Mouse (Mus musculus) left cerebral cortex, adult 18-20 months (tissue): ENCODE results near the gene Gpr3. TPM values are rescaled to one million over a fixed set of nuclear protein-coding genes. Genes with fewer than 3 reads are reported as not detected.
A peak's percentile ranks its signal among the peaks of the same experiment; 100 is the strongest.

Source experiments
- DNase-seq, 2 experiments: peaks; one replicate each; pipeline ENCODE4 v3.0.0; 2021 to 2022; ENCODE audit warnings: low spot score in 2 of 2, mixed read lengths in 1 of 2
- long read RNA-seq, 2 experiments: library from polyadenylated mRNA; stranded (forward); transcript quantifications; one replicate each; pipeline ENCODE4 v2.0.0; 2021
- total RNA-seq, 2 experiments: library from RNA; stranded (reverse); gene quantifications; 2 replicates each; pipeline ENCODE4 v1.2.3; 2021

Gene Gpr3
- total RNA-seq = 10 to 100 TPM; 14.8 to 16.7 TPM
- long read RNA-seq, experiment 1, transcript Gpr3-201 (2 exons, 1,116 nt) = major isoform, 11 of 13 reads
- long read RNA-seq, experiment 1, partial matches to known transcripts = 0 of 13 reads
- long read RNA-seq, experiment 1, other reads (novel, unspliced or antisense) = 1 of 13 reads
- long read RNA-seq, experiment 2, transcript Gpr3-201 (2 exons, 1,116 nt) = major isoform, 6 of 11 reads
- long read RNA-seq, experiment 2, partial matches to known transcripts = 0 of 11 reads
- long read RNA-seq, experiment 2, other reads (novel, unspliced or antisense) = 1 of 11 reads

DNA sequence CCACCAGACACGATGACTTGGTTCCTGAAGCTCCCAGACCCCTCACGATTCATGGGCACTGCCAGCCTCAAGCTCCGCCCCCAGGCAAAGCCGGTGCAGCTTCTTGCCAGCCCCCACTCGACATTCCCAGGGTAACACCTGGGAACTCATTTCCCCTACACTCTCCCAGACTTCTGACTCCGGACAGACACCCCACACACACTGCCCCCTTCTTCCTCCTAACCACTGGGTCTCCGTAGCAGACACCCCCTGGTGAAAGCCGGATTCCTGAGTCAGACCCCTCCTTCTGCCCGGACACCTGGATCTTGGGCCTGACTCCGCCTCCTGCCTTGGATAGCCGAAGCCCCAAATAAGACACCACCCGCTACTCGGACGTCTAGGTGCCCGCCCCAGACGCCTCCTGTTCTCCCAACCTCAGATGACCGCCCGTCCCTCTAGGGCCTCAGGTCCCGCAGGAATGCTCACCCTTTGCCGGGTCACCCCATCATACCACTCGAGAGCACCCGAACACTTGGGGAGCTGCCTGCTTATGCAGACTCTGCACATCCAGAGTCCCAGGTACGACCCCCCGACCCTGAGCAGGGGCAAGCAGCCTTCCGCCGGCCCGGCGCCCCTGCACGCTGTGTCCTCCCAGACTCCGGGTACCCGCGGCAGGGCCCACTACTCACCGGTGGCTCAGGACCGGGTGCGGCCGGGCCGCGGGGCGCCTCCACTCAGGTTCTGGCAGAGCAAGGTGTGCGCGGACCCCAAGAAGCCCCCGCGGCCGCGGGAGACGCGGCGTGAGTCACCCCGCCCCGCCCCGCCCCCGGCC is at the start of gene Gpr3, which contains the start of gene Cd164l2:
TSS of gene Gpr3 (minus strand) at position 786 of the 811 bp plus-strand sequence.
TSS of gene Cd164l2 (plus strand) at position 381 of the 811 bp plus-strand sequence.
- peak in 1 of 2 experiments; percentile 30 for DNase-seq

DNA sequence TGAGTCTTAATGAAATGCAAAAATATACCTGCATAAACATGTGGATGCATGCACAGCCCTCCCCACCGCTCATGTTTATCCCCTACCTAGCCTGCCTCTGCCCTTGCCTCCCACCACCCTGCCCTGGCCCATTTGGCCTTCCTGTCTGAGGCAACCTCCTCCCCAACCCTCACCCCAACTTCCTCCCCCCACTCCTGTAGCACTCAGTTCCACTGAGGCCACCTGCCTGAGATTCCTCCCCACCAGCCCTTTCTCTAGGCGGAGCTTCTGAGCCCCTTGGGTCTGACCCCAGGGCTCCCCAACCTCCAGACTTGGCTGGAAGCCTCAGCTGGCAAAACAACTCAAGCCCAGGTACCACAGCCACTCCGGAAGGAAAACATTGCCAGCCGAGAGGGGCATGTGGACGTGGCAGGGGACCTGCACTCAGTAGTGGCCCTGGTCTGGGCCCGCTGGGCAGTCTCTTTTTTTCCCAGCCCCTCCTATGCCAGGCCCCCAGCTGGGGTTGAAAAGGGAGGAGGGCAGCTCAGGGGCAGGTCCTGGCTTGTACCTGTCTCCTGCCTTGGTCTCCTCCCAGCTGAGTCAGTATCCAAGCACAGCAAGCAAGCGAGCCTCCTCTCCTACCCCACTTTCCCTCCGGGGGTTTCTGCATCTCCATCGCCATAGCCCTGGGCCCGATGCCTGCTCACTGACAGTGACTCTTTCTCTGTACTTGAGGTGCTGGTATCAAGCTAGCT is 49.5 kb upstream of the Gpr3 start:
- no peak for DNase-seq

DNA sequence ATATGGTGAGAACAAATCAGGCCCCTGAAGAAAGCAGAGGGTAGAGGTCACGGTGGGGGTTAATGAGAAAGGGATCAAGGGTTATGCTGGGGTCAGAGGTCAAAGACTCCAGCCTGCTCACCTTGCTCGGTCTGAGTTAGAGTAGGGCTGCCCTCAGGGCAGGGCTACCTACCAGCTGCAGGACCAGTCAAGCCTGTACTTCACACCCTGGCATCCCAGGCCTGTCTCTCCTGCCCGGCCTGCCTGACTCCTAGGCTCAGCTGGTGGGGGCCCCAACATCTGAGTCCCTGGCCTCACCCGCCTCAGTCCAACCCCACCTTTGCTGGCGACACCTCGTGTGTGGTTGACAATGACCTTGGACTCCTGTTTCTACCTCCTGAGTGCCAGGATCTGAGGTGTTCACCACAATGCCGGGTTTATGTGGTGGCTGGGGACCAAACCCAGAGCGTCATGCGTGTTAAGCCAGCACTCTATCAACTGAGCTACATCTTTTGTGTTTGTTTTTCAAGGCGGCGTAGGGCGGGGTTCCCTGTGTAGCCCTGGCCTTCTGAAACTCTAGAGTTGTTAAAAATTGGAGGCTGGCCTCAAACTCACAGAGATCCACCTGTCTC is 45.6 kb upstream of the Gpr3 start:
- DNase-seq = no peak

GRCm38 (mm10) chr4:133257230-133257629 is 44.9 kb upstream of the Gpr3 start:
- DNase-seq = no peak

DNA sequence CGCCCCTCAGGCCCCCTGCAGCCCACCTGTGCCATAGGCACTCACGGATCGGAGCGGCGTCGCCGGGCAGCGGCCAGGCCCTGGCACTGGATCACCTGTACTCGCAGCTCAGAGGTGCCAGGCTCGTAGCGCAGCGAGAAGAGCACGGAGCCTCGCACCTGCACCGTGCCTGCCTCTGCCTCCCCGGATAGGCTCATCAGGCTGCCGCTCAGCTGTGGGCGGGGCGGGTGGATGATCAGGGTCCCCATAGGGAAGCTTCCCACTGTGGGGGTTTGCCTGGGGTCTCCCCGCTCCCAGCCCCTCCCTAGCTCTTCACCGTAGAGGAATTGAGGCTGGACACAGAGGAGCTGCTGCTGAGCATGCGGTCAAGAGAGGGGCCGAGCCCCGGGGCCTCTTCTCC is 44.5 kb upstream of the Gpr3 start:
- DNase-seq = no peak

- DNase-seq = no peak
Measured at GRCm38 (mm10) chr4:133255392-133255791, 43.1 kb upstream of the Gpr3 start.

- no peak for DNase-seq
Measured at GRCm38 (mm10) chr4:133253412-133253811, 41.1 kb upstream of the Gpr3 start.

DNA sequence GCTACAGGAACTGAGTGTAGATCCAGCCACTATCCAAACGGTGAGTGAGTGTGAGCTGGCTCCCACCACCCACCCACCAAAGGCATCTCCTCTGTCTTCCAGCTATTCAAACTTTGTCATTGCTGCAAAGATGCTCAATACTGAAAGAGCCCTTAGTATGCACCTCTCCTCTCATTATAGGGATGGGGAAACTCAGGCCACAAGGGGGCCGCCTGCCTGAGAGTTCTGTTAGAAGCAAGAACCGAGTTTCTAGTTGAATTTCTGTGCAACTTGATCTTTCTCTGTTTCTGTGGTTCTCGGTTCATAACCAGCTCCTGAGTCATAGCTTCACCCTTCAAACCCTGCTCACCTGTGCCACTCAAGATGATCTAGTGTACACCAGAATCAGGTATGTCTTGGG is 39.8 kb upstream of the Gpr3 start:
- DNase-seq = no peak

GRCm38 (mm10) chr4:133251214-133251613 is 38.9 kb upstream of the Gpr3 start:
- peak; percentile 35 to 36 for DNase-seq

DNA sequence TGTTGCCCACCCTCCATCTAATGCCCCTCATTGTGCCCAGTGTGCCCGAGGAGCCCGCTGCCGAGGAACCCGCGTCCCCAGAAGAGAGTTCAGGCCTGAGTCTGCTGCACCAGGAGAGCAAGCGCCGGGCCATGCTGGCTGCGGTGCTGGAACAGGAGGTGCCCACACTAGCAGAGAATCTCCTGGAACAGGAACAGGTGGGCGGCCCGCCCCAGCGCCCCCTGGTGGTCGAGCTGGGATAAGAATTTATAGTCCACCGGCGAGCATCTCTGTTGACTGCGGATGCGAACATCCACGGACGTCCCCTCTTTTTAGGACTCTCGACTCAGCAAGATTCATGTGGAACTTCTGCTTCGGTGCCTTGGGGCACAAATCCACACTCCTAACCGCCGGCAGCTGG is 38.3 kb upstream of the Gpr3 start:
- DNase-seq = peak; percentile 87 to 88

GRCm38 (mm10) chr4:133247806-133248449 is 35.6 kb upstream of the Gpr3 start:
- no peak for DNase-seq

DNA sequence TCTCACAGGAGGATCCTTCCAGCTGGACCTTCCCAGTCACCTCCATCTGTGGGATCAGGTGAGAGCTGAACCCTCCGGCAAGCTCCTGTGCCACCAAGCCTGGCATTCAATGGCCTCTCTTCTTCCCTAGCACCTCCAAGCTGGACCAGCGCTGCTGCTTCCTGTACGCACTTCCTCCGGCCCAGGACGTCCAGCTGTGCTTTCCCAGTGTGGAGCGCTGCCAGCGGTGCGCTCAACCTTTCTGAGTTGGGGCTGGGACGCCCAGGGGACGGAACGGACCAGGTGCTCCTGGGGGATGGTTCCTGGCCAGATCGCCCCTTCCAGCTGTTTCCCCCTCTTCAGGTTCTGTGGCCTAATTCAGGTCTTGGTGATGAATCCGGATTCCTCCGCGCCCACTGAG is 34.7 kb upstream of the Gpr3 start:
- no peak for DNase-seq

DNA sequence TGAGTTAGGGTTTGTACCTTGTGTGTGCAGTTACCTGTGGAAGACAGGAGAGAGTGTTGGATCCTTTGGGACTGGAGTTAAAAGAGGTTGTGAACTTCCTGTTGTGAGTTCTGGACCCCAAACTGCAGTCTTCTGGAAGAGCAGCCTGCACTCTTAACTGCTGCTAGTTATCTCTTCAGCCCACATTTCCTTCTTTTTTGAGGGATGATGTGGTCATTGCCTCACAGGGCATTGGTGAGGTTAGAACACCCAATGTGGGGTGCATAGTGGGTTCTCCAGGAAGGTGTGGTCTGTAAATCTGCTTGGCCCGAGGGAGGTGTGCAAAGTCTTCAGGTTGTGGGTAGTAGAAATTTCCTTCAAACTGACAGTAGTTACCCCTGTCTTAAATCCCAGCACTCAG is 32.0 kb upstream of the Gpr3 start:
- no peak for DNase-seq

DNA sequence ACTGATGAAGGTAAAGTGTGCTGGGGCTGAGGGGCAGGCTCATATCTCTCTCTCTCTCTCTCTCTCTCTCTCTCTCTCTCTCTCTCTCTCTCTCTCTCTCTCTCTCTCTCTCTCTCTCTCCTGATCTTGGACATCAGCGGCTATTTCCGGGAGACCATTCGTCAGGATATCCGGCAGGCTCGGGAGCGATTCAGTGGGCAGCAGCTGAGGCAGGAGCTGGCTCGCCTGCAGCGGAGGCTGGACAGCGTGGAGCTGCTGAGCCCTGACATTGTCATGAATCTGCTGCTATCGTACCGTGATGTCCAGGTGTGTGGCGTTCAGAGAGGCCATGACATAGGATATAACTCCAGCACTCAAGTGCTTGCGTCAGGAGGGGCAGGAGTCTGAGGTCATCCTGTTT is 31.2 kb upstream of the Gpr3 start:
- no peak for DNase-seq

DNA sequence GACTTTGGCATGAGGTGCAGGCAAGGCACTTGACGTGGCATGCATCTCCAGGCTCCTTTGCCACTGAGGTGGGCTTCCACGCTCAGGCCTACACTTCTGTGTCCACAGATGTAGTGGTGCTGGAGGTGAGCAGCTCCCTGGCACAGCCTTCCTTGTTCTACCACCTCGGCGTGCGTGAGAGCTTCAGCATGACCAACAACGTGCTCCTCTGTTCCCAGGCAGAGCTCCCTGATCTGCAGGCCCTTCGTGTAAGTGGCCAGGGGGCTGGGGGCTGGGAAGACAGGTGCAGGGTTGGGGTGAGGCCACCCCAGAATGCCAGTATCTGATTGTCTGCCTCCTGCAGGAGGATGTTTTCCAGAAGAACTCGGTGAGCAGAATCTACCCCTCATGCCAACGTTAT is 30.4 kb upstream of the Gpr3 start:
- no peak for DNase-seq

GRCm38 (mm10) chr4:133241910-133242309 is 29.6 kb upstream of the Gpr3 start:
- no peak for DNase-seq

- peak; percentile 87 to 92 for DNase-seq
Measured at GRCm38 (mm10) chr4:133240934-133241908, 28.9 kb upstream of the Gpr3 start.

DNA sequence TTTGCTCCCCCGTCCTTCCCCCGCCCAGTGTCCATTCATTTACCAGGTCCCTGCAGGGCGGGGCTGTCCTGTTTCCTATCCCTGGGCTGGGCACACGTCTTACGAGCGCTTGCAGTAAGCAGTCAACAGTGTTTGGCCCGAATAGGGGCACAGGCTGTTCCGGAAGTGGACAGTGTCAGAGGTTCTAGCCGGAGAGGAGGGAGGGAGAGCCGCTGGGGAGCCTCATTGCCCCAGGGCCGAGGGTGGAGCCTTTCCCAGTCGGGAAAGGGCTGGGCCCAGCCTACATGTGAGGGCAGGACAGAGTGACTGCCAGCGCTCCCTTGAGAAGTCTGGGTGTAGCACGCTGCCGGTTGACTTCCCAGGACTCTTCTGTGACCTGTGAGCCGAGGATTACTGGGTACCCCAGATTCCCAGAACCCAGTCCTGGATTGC is 28.2 kb upstream of the Gpr3 start, which contains the start of gene Map3k6:
TSS of gene Map3k6 (plus strand) at position 329 of the 432 bp plus-strand sequence.
- no peak for DNase-seq

DNA sequence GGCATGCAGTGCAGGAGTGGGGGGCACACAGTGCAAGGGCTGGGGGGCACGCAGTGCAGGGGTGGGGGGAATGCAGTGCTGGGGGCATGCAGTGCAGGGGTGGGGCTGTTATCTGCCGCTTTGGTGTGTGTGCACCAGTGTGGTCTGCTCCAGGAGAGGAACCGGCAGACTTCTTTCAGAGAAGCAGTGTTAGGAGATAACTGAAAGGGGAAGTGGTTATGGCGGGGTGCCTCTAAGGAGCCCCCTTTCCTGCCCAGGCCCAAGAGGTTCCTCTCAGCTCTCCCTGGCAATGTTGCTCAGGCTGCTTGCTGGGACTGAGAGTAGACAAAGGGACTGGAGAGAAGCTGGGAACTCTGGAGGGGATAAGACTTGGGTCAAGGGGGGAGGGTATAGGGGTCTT is 25.6 kb upstream of the Gpr3 start:
- DNase-seq = no peak
